In genomic region chr11:98924633-98925175, GRCm38 (mm10) we compare ENCODE assay signal across 9 mouse cellular contexts. TPM values are rescaled to one million over a fixed set of nuclear protein-coding genes. Genes with fewer than 3 reads are reported as not detected.
DNase-seq lines count a peak whose midpoint lies in the region; ATAC-seq and TF ChIP-seq lines count a peak whose summit lies in the region.
"Had no signal": no experiment of that assay in that cellular context is flagged by ENCODE, and none has a peak within 500 bp of the region (broad histone marks: within the 10 kb centered on the region; RNA-seq: fewer than 3 reads in every experiment).

No protein-coding gene starts in this region.

- peaks cover 5% of the 10 kb centered on the region; the same call in 1 of the 2 replicates for H3K36me3 ChIP-seq in heart, embryonic 11.5 days (ENCODE audit: control insufficient read depth, insufficient read depth, low read length)
- peaks cover 16% of the 10 kb centered on the region for H3K36me3 ChIP-seq in forebrain, embryonic 13.5 days (ENCODE audit: poor library complexity, severe bottlenecking)
- H3K36me3 ChIP-seq in liver, embryonic 13.5 days: peaks cover 50% of the 10 kb centered on the region

- H3K4me1 ChIP-seq in heart, embryonic 11.5 days (ENCODE audit: control insufficient read depth, insufficient read depth, low read length): peaks cover 43% of the 10 kb centered on the region
- H3K4me1 ChIP-seq in forebrain, embryonic 13.5 days: peaks cover 70% of the 10 kb centered on the region
- H3K4me1 ChIP-seq in liver, embryonic 13.5 days (replicated peaks): peaks cover 70% of the 10 kb centered on the region

- 0 out of 2 replicates have a peak overlapping the region, but pooled peaks have one; percentile 22 for H3K27ac ChIP-seq in heart, embryonic 11.5 days (ENCODE audit: low read depth, low read length)
- H3K27ac ChIP-seq in forebrain, embryonic 13.5 days: peak overlapping the region; percentile 54
- peak overlapping the region; percentile 34; the same call in 1 of the 2 replicates for H3K27ac ChIP-seq in liver, embryonic 13.5 days
- H3K27ac ChIP-seq in left cerebral cortex, adult 2 months: no peak overlapping the region

- H3K9ac ChIP-seq in heart, embryonic 11.5 days (ENCODE audit: low read depth, low read length): 0 out of 2 replicates have a peak overlapping the region, but pooled peaks have one; percentile 28
- H3K9ac ChIP-seq in forebrain, embryonic 13.5 days: no peak overlapping the region
- no peak overlapping the region for H3K9ac ChIP-seq in liver, embryonic 13.5 days

- H3K4me2 ChIP-seq in heart, embryonic 11.5 days: no peak overlapping the region
- H3K4me2 ChIP-seq in forebrain, embryonic 13.5 days: peak overlapping the region; percentile 42
- no peak overlapping the region for H3K4me2 ChIP-seq in liver, embryonic 13.5 days

- intact Hi-C loops in left cerebral cortex, adult 2 months (cut with DNase I): loop anchor here (5.0 kb wide), 2 partner anchors 113 to 198 kb away; no protein-coding TSS in a partner anchor

- no peaks in the 10 kb centered on the region for H3K27me3 ChIP-seq in heart, embryonic 11.5 days (ENCODE audit: control insufficient read depth, insufficient read depth, low read length)
- no peaks in the 10 kb centered on the region for H3K27me3 ChIP-seq in forebrain, embryonic 13.5 days
- H3K27me3 ChIP-seq in liver, embryonic 13.5 days: peaks cover 25% of the 10 kb centered on the region

- WGBS in heart, embryonic 11.5 days (ENCODE audit: insufficient replicate concordance): 48% methylated on average over 5 of the region's 5 CpGs
- WGBS in forebrain, embryonic 13.5 days: 35% methylated on average over 5 of the region's 5 CpGs
- 56% methylated on average over 5 of the region's 5 CpGs for WGBS in liver, embryonic 13.5 days (ENCODE audit: insufficient replicate concordance)

- no peak for ATAC-seq in heart, embryonic 11.5 days (replicated peaks; ENCODE audit: insufficient number of reproducible peaks, low FRiP score, low TSS enrichment)
- ATAC-seq in forebrain, embryonic 13.5 days: no peak
- ATAC-seq in liver, embryonic 13.5 days (ENCODE audit: low read depth): no peak
- ATAC-seq in erythroid progenitor cell, adult 5-6 weeks (replicated peaks; ENCODE audit: low FRiP score, poor library complexity, severe bottlenecking): no peak

- no peaks in the 10 kb centered on the region for H3K9me3 ChIP-seq in heart, embryonic 11.5 days (replicated peaks; ENCODE audit: control insufficient read depth, low read length)
- no peaks in the 10 kb centered on the region for H3K9me3 ChIP-seq in forebrain, embryonic 13.5 days (replicated peaks)
- no peaks in the 10 kb centered on the region for H3K9me3 ChIP-seq in liver, embryonic 13.5 days (replicated peaks)

- no peak for DNase-seq in heart, postnatal 4 days
- peak; percentile 30 for DNase-seq in CD4-positive helper T cell, adult 2 months (ENCODE audit: low read depth, low spot score)
- no peak for DNase-seq in liver, embryonic 13.5 days
- no peak for DNase-seq in left cerebral cortex, adult 2 months (ENCODE audit: extremely low spot score in 1 of 2, low spot score in 2 of 2)
- no peak for DNase-seq in embryo, embryonic 10 days (ENCODE audit: low spot score)
- DNase-seq: cerebellum, postnatal 36 days had no signal

- H3K4me3 ChIP-seq in heart, embryonic 11.5 days (ENCODE audit: low read depth, low read length): no peak overlapping the region
- H3K4me3 ChIP-seq in forebrain, embryonic 13.5 days: no peak overlapping the region
- H3K4me3 ChIP-seq in liver, embryonic 13.5 days (replicated peaks): no peak overlapping the region
- H3K4me3 ChIP-seq in left cerebral cortex, adult 2 months: no peak overlapping the region

- no peak for TF ChIP-seq CTCF in left cerebral cortex, adult 2 months (IDR thresholded peaks at IDR 0.05)

RNA-seq across cellular contexts. Expression of gene Rara, which starts 2.9 kb away (rescaled TPM):
- 34.9 and 36.6 TPM in 2 replicates for polyA plus RNA-seq in heart, embryonic 11.5 days (2014; fragmentation: Nextera tagmentation; extraction: Ambion mirVana)
- 10 to 100 TPM; 34.6 to 38.1 TPM for total RNA-seq in heart, postnatal 4 days (2021)
- polyA plus RNA-seq in forebrain, embryonic 13.5 days (2015; fragmentation: Nextera tagmentation; extraction: Ambion mirVana): 8.7 and 10.2 TPM in 2 replicates
- polyA plus RNA-seq in liver, embryonic 13.5 days (2015; fragmentation: Nextera tagmentation; extraction: Ambion mirVana): 3.4 and 3.8 TPM in 2 replicates
- 4.3 and 18.4 TPM in 2 replicates for total RNA-seq in erythroid progenitor cell, adult 5-6 weeks (2015; ENCODE audit: low replicate concordance)
- total RNA-seq in erythroid progenitor cell, adult 5-6 weeks (2017; ENCODE audit: low replicate concordance): 0.51 and 1.4 TPM in 2 replicates
- 10 to 100 TPM; 14.0 to 18.7 TPM for total RNA-seq in left cerebral cortex, adult 2 months (2021)

RNA-seq across cellular contexts. Expression of gene Cdc6, which starts 17.1 kb away (rescaled TPM):
- polyA plus RNA-seq in heart, embryonic 11.5 days (2014; fragmentation: Nextera tagmentation; extraction: Ambion mirVana): 33.6 and 34.0 TPM in 2 replicates
- 10 to 100 TPM in 1 of 2 experiments, 1 to 10 TPM in 1; 9.8 to 10.2 TPM for total RNA-seq in heart, postnatal 4 days (2021)
- 23.0 and 26.9 TPM in 2 replicates for polyA plus RNA-seq in forebrain, embryonic 13.5 days (2015; fragmentation: Nextera tagmentation; extraction: Ambion mirVana)
- polyA plus RNA-seq in liver, embryonic 13.5 days (2015; fragmentation: Nextera tagmentation; extraction: Ambion mirVana): 69.1 and 79.8 TPM in 2 replicates
- 72.4 and 84.3 TPM in 2 replicates for total RNA-seq in erythroid progenitor cell, adult 5-6 weeks (2015; ENCODE audit: low replicate concordance)
- total RNA-seq in erythroid progenitor cell, adult 5-6 weeks (2017; ENCODE audit: low replicate concordance): 96.1 and 116 TPM in 2 replicates
- total RNA-seq in left cerebral cortex, adult 2 months (2021): under 1 TPM; 0.35 to 0.36 TPM

RNA-seq across cellular contexts. Expression of gene Gjd3, which starts 58.1 kb away (rescaled TPM):
- 1.3 and 1.5 TPM in 2 replicates for polyA plus RNA-seq in heart, embryonic 11.5 days (2014; fragmentation: Nextera tagmentation; extraction: Ambion mirVana)
- total RNA-seq in heart, postnatal 4 days (2021): 1 to 10 TPM; 2.0 to 2.5 TPM
- polyA plus RNA-seq in forebrain, embryonic 13.5 days (2015; fragmentation: Nextera tagmentation; extraction: Ambion mirVana): 0.21 TPM in 1 of 2 replicates, not detected in the other
- not detected in 2 replicates for polyA plus RNA-seq in liver, embryonic 13.5 days (2015; fragmentation: Nextera tagmentation; extraction: Ambion mirVana)
- total RNA-seq in erythroid progenitor cell, adult 5-6 weeks (2015; ENCODE audit: low replicate concordance): not detected in 2 replicates
- not detected in 2 replicates for total RNA-seq in erythroid progenitor cell, adult 5-6 weeks (2017; ENCODE audit: low replicate concordance)
- 1 to 10 TPM; 1.4 to 3.2 TPM for total RNA-seq in left cerebral cortex, adult 2 months (2021)

Comparison
In these comparisons a context has a peak if more than half of its experiments do, and no peak if none do; other contexts are left out.
1. RNA of gene Cdc6, which starts 17.1 kb away (total RNA-seq): 72.4 to 116 TPM in erythroid progenitor cell, adult 5-6 weeks and 9.8 to 10.2 TPM in heart, postnatal 4 days; 0.35 to 0.36 TPM in left cerebral cortex, adult 2 months; every median in the first group is over 4 times any median in the second.